Mouse (Mus musculus) megakaryocyte, embryonic 14.5 days (primary cell): Measurements from ENCODE around the gene Dph1. TPM values are rescaled to one million over a fixed set of nuclear protein-coding genes. Genes with fewer than 3 reads are reported as not detected.

Experiments
- H3K27me3 ChIP-seq: replicated peaks from 2 replicates; pipeline ENCODE3; 2012; ENCODE audit warnings: inconsistent platforms
- H3K36me3 ChIP-seq: replicated peaks from 2 replicates; pipeline ENCODE3; 2012; ENCODE audit warnings: low read length, inconsistent platforms, mixed read lengths
- H3K4me1 ChIP-seq: 2 replicates; pipeline ENCODE4 v1.6.1; 2012; ENCODE audit warnings: inconsistent platforms
- H3K4me3 ChIP-seq: replicated peaks from 2 replicates; pipeline ENCODE3; 2012; ENCODE audit warnings: moderate library complexity, mild to moderate bottlenecking, inconsistent platforms
- H3K9me3 ChIP-seq: 2 replicates; pipeline ENCODE4 v1.6.1; 2012; ENCODE audit warnings: inconsistent platforms
- FLI1 ChIP-seq: IDR thresholded peaks from 2 replicates; pipeline ENCODE4 v1.6.1; 2012; ENCODE audit warnings: low read length, inconsistent platforms, mixed read lengths
- GATA1 ChIP-seq: IDR thresholded peaks from 3 replicates; pipeline ENCODE4 v1.6.1; 2012; ENCODE audit warnings: mixed read lengths, low read length, inconsistent platforms, borderline replicate concordance
- polyA plus RNA-seq: library from polyadenylated mRNA; stranded (reverse); fragments of >175 nt; gene quantifications from 2 replicates; pipeline ENCODE4 v1.2.3, GENCODE M21; 2012; ENCODE audit warnings: low replicate concordance; ENCODE audit not compliant: insufficient read depth

The Dph1 gene
- 19.5 and 24.9 TPM in 2 replicates for polyA plus RNA-seq

DNA sequence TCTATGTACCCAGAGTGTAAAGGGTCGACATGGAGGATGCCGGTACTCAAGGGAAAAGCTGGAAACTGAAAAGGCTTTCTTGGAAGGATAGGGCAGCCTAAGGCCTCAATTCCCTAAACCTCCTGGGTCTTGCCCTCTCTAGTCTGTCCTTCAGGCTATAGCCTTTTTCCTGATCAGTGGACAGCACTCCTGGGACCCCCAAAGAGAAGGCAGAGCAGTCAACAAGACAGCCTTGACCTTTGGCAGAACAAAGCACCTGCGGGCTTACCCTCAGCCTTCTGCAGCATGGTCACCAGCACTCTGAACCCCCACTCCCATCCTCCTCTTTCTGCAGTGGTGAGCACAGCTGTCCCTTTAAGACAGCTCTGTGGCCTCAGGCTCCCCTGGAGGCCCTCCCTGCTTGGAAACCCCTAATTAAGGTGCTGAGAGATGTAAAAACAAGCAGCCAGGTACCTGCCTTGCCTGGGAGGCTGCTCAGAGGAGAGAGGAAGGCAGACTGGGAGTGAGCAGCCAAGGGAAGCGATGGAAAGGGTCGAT, at the start of gene Dph1:
Dph1 (minus strand) TSS at position 337 of the 537 bp plus-strand sequence.
- no peak for TF ChIP-seq GATA1
- no peak for TF ChIP-seq FLI1
- Histone ChIP-seq H3K4me3 (peak within 1 kb of the TSS; percentile 97), H3K9me3 (no peaks in the 10 kb centered on the region), H3K4me1 (peaks cover 76% of the 10 kb centered on the region), H3K27me3 (peaks cover 48% of the 10 kb centered on the region), H3K36me3 (no peaks in the 10 kb centered on the region)

- H3K4me1 ChIP-seq: peaks cover 37% of the 10 kb centered on the region
- peaks cover 40% of the 10 kb centered on the region for H3K27me3 ChIP-seq
- no peaks in the 10 kb centered on the region for H3K36me3 ChIP-seq
- peaks cover 5% of the 10 kb centered on the region for H3K9me3 ChIP-seq
- H3K4me3 ChIP-seq: no peak overlapping the region
- no peak for TF ChIP-seq FLI1
- TF ChIP-seq GATA1: no peak
These were observed 49.3 kb upstream of the Dph1 start for GRCm38 (mm10) chr11:75240158-75240934.

DNA sequence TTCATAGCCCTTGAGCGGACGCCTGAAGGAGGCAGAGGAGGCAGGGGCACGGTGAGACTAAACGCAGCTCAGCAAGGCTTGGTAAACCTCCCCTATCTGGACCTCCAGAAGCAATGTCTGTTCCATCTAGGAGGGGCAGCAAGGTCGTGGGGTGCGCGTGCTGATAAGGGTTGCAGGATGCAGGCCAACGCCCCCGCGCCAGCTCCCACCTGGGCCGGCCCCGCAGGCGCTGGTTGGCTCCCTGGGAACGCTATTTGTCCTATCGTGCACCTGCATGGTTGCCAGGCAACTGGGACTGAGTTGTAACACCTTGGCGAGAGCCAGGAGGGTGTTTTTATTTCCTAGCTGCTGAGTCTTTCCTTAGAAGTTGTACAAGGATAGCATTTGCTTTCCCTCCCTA, 43.7 kb upstream of the Dph1 start:
- H3K4me1 ChIP-seq: peaks cover 26% of the 10 kb centered on the region
- no peaks in the 10 kb centered on the region for H3K36me3 ChIP-seq
- H3K4me3 ChIP-seq: no peak overlapping the region
- H3K9me3 ChIP-seq: peaks cover 5% of the 10 kb centered on the region
- peaks cover 73% of the 10 kb centered on the region for H3K27me3 ChIP-seq
- TF ChIP-seq FLI1 (no peak), GATA1 (no peak)

- Histone ChIP-seq H3K4me3 (no peak overlapping the region), H3K36me3 (no peaks in the 10 kb centered on the region), H3K9me3 (no peaks in the 10 kb centered on the region), H3K27me3 (peaks cover 79% of the 10 kb centered on the region), H3K4me1 (peaks cover 29% of the 10 kb centered on the region)
- TF ChIP-seq GATA1: no peak
- no peak for TF ChIP-seq FLI1
These were observed 41.4 kb upstream of the Dph1 start for GRCm38 (mm10) chr11:75232434-75232833.

GRCm38 (mm10) chr11:75231756-75232155, 40.7 kb upstream of the Dph1 start:
- Histone ChIP-seq H3K9me3 (no peaks in the 10 kb centered on the region), H3K27me3 (peaks cover 78% of the 10 kb centered on the region), H3K36me3 (no peaks in the 10 kb centered on the region), H3K4me3 (peak overlapping the region; percentile 53), H3K4me1 (peaks cover 30% of the 10 kb centered on the region)
- TF ChIP-seq FLI1 (no peak), GATA1 (no peak)

DNA sequence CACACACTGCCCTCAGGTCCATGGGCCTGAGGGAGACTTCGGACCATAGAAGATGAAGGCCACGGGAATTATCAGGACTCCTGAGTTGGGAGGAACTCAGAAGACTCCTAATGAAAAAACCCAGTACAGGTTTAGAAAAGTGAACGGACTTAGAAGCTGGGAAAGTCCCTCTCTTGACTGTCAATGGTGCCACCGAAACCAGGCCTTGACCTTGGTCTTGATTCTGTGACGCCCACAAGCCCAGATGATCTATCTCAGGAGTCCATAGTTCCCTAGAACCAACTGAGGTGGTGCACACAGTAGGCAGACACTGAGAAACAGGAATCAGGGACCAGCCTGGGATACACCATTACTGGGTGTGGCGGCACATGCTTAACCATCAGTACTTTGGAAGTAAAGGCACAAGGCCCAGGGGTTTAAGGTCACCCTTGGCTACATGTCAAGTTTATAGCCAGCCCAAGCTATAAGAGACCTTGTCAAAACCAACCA, 39.3 kb upstream of the Dph1 start:
- Histone ChIP-seq H3K4me3 (no peak overlapping the region), H3K4me1 (peaks cover 23% of the 10 kb centered on the region), H3K27me3 (peaks cover 80% of the 10 kb centered on the region), H3K9me3 (peaks cover 8% of the 10 kb centered on the region), H3K36me3 (no peaks in the 10 kb centered on the region)
- TF ChIP-seq FLI1 (no peak), GATA1 (no peak)

DNA sequence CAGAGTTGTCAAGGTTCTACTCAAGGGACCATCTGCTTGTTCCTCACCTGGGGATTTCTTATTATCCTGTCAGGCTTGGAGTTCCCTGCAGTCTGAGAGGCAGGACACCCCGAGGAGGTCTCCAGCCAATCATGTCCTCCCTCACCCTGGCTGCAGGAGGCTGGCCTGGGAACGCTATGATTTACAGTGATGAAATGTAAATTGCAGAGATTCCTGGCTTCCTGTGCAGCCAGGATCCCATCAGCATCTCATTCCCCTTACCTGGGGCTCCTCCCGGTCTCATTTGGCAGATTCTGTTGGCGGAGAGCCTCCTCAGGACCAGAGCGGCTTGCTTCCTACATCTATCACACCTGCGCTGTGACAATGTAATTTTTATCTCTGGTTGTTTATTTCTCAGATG, 38.2 kb upstream of the Dph1 start:
- peaks cover 72% of the 10 kb centered on the region for H3K27me3 ChIP-seq
- peaks cover 8% of the 10 kb centered on the region for H3K9me3 ChIP-seq
- H3K4me3 ChIP-seq: no peak overlapping the region
- TF ChIP-seq FLI1 (no peak), GATA1 (no peak)
- H3K4me1 ChIP-seq: peaks cover 13% of the 10 kb centered on the region
- no peaks in the 10 kb centered on the region for H3K36me3 ChIP-seq

DNA sequence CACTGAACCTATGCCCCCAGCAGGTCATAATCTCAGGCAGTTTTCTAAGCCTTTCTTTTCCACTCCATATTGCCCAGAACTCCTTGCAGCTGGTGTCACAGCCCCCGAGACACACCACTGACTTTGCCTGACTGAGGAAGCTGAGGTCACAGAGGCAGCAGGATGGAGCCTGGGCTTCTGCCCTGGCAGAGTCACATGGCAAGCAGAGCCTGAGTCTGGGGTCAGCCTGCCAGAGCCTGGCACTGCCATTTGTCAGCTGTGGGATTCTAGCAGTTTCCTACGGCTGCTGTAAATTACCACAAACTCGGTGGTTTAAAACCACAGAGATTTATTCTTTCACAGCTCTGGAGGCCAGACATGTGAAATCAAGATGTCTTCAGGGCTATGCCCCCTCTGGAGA, 36.6 kb upstream of the Dph1 start:
- Histone ChIP-seq H3K36me3 (no peaks in the 10 kb centered on the region), H3K9me3 (peaks cover 21% of the 10 kb centered on the region), H3K4me1 (peaks cover 13% of the 10 kb centered on the region), H3K27me3 (peaks cover 65% of the 10 kb centered on the region), H3K4me3 (no peak overlapping the region)
- TF ChIP-seq FLI1 (no peak), GATA1 (no peak)

- Histone ChIP-seq H3K4me3 (no peak overlapping the region), H3K4me1 (peaks cover 15% of the 10 kb centered on the region), H3K27me3 (peaks cover 59% of the 10 kb centered on the region), H3K9me3 (peaks cover 21% of the 10 kb centered on the region), H3K36me3 (no peaks in the 10 kb centered on the region)
- TF ChIP-seq FLI1: no peak
- TF ChIP-seq GATA1: no peak
These were observed 33.8 kb upstream of the Dph1 start for GRCm38 (mm10) chr11:75224835-75225234.

GRCm38 (mm10) chr11:75224062-75224461, 33.0 kb upstream of the Dph1 start:
- H3K27me3 ChIP-seq: peaks cover 57% of the 10 kb centered on the region
- peaks cover 15% of the 10 kb centered on the region for H3K4me1 ChIP-seq
- no peaks in the 10 kb centered on the region for H3K36me3 ChIP-seq
- H3K9me3 ChIP-seq: peaks cover 21% of the 10 kb centered on the region
- no peak overlapping the region for H3K4me3 ChIP-seq
- TF ChIP-seq GATA1: no peak
- no peak for TF ChIP-seq FLI1
